In the genomic region with DNA sequence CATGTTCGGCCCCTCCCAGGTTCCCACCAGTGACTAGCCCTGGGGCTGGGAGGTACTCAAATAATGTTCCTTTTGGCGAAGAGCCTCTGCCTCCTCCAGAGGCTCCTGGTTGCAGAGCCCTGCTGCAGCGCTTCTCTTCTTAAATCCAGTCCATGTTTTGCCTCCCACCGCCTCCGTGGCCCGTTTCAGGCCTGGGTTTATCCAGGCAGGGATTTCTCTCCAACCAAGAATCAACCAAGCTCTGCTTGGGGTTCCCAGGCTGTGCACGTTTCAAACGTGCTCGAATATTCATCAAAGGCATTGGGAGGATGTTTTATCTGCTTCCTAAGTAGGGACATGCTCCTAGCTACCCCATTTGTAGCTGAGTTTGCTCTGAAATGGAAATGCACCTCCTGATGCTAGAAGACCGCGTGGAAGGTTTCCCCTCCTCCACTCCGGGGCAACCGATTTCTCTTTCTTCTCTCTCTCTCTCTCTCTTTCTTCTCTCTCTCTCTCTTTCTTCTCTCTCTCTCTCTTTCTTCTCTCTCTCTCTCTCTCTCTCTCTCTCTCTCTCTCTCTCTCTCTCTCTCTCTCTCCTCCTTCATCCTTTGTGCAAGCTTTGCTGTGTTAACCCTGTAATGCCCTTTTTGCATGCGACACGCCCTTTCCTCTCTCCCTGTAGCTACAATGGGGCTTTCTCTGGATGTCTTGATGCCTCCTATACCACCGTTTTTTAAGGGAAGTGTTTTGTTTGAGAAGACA, we compare ENCODE assay signal across 8 mouse cellular contexts. TPM values are rescaled to one million over a fixed set of nuclear protein-coding genes. Genes with fewer than 3 reads are reported as not detected.
DNase-seq lines count a peak whose midpoint lies in the region; ATAC-seq lines count a peak whose summit lies in the region.

No protein-coding gene starts in this region.

- peak overlapping the region; percentile 36 for H3K4me3 ChIP-seq in forebrain, embryonic 11.5 days (ENCODE audit: low read depth, low read length)
- H3K4me3 ChIP-seq in heart, embryonic 16.5 days (ENCODE audit: low read length), result peak overlapping the region; percentile 69
- peak overlapping the region; percentile 53 for H3K4me3 ChIP-seq in liver, embryonic 15.5 days (replicated peaks)
- peak overlapping the region; percentile 37 for H3K4me3 ChIP-seq in neural tube, embryonic 12.5 days

- H3K9me3 ChIP-seq in forebrain, embryonic 11.5 days (ENCODE audit: control insufficient read depth, low read length), result no peaks in the 10 kb centered on the region
- 0 out of 2 replicates have a peak, but pooled peaks cover 5% of the 10 kb centered on the region for H3K9me3 ChIP-seq in heart, embryonic 16.5 days (replicated peaks; ENCODE audit: control insufficient read depth, low read length)
- H3K9me3 ChIP-seq in liver, embryonic 15.5 days (replicated peaks), result no peaks in the 10 kb centered on the region
- H3K9me3 ChIP-seq in neural tube, embryonic 12.5 days, result peaks cover 4% of the 10 kb centered on the region; the same call in 1 of the 2 replicates

- peaks cover 12% of the 10 kb centered on the region; the same call in 1 of the 2 replicates for H3K4me1 ChIP-seq in forebrain, embryonic 11.5 days (replicated peaks; ENCODE audit: control insufficient read depth, insufficient read depth, low read length)
- H3K4me1 ChIP-seq in heart, embryonic 16.5 days (ENCODE audit: control insufficient read depth, insufficient read depth, low read length), result peaks cover 10% of the 10 kb centered on the region
- H3K4me1 ChIP-seq in liver, embryonic 15.5 days (replicated peaks), result no peaks in the 10 kb centered on the region; the same call in 1 of the 2 replicates
- H3K4me1 ChIP-seq in neural tube, embryonic 12.5 days, result peaks cover 20% of the 10 kb centered on the region

- H3K9ac ChIP-seq in forebrain, embryonic 11.5 days (ENCODE audit: low read length), result peak overlapping the region; percentile 67
- peak overlapping the region; percentile 72 for H3K9ac ChIP-seq in heart, embryonic 16.5 days (ENCODE audit: low read length)
- no peak overlapping the region for H3K9ac ChIP-seq in liver, embryonic 15.5 days
- H3K9ac ChIP-seq in neural tube, embryonic 12.5 days, result peak overlapping the region; percentile 61

- ATAC-seq in forebrain, embryonic 11.5 days (replicated peaks; ENCODE audit: low FRiP score), result peak; percentile 94
- ATAC-seq in heart, embryonic 16.5 days (replicated peaks; ENCODE audit: extremely low read depth, insufficient read depth, low FRiP score), result peak; percentile 92
- ATAC-seq in liver, embryonic 15.5 days (ENCODE audit: insufficient read depth), result peak; percentile 42
- peak; percentile 97 for ATAC-seq in neural tube, embryonic 12.5 days (ENCODE audit: low FRiP score, low read depth)

- DNase-seq in CD4-positive, CD25-positive, alpha-beta regulatory T cell, adult 2 months (ENCODE audit: low read depth, low spot score), result peak; percentile 90
- peak; percentile 96 for DNase-seq in brain, embryonic 18.5 days (ENCODE audit: low read depth, low spot score)
- DNase-seq in forebrain, embryonic 11.5 days (ENCODE audit: low spot score), result peak; percentile 96
- peak; percentile 77 to 86 for DNase-seq in kidney, postnatal 36 days
- peak; percentile 97 for DNase-seq in telencephalon, adult 2 months (ENCODE audit: low read depth, low spot score)

- no peaks in the 10 kb centered on the region for H3K27me3 ChIP-seq in forebrain, embryonic 11.5 days (ENCODE audit: control insufficient read depth, insufficient read depth, low read length)
- no peaks in the 10 kb centered on the region for H3K27me3 ChIP-seq in heart, embryonic 16.5 days (ENCODE audit: control insufficient read depth, insufficient read depth, low read length)
- H3K27me3 ChIP-seq in liver, embryonic 15.5 days, result no peaks in the 10 kb centered on the region
- H3K27me3 ChIP-seq in neural tube, embryonic 12.5 days (replicated peaks), result no peaks in the 10 kb centered on the region

- H3K4me2 ChIP-seq in forebrain, embryonic 11.5 days (ENCODE audit: low read depth, low read length, severe bottlenecking), result peak overlapping the region; percentile 45
- H3K4me2 ChIP-seq in heart, embryonic 16.5 days (ENCODE audit: low read depth, low read length), result peak overlapping the region; percentile 62
- peak overlapping the region; percentile 58 for H3K4me2 ChIP-seq in liver, embryonic 15.5 days
- H3K4me2 ChIP-seq in neural tube, embryonic 12.5 days (replicated peaks), result peak overlapping the region; percentile 61

- WGBS in forebrain, embryonic 11.5 days, result under 1% methylated on average over 16 of the region's 16 CpGs
- WGBS in heart, embryonic 16.5 days, result 0% methylated on average over 16 of the region's 16 CpGs
- WGBS in liver, embryonic 15.5 days (ENCODE audit: insufficient replicate concordance), result 1% methylated on average over 16 of the region's 16 CpGs
- WGBS in neural tube, embryonic 12.5 days, result 0% methylated on average over 16 of the region's 16 CpGs

- no peaks in the 10 kb centered on the region for H3K36me3 ChIP-seq in forebrain, embryonic 11.5 days (ENCODE audit: control insufficient read depth, insufficient read depth, low read length)
- H3K36me3 ChIP-seq in heart, embryonic 16.5 days (ENCODE audit: control insufficient read depth, insufficient read depth), result no peaks in the 10 kb centered on the region
- no peaks in the 10 kb centered on the region for H3K36me3 ChIP-seq in liver, embryonic 15.5 days (replicated peaks)
- H3K36me3 ChIP-seq in neural tube, embryonic 12.5 days, result no peaks in the 10 kb centered on the region

- peak overlapping the region; percentile 97 for H3K27ac ChIP-seq in forebrain, embryonic 11.5 days (ENCODE audit: low read depth, low read length)
- H3K27ac ChIP-seq in heart, embryonic 16.5 days (ENCODE audit: low read length), result peak overlapping the region; percentile 91
- H3K27ac ChIP-seq in liver, embryonic 15.5 days (replicated peaks), result no peak overlapping the region
- peak overlapping the region; percentile 87 for H3K27ac ChIP-seq in neural tube, embryonic 12.5 days

RNA-seq across cellular contexts. Expression of gene Gm815, which starts 40.2 kb away (rescaled TPM):
- not detected in 2 replicates for polyA plus RNA-seq in forebrain, embryonic 11.5 days (2014; fragmentation: Nextera tagmentation; extraction: Ambion mirVana)
- polyA plus RNA-seq in heart, embryonic 16.5 days (2015; fragmentation: Nextera tagmentation; extraction: Ambion mirVana), result not detected in 2 replicates
- not detected in 2 replicates for polyA plus RNA-seq in liver, embryonic 15.5 days (2015; fragmentation: Nextera tagmentation; extraction: Ambion mirVana)
- polyA plus RNA-seq in neural tube, embryonic 12.5 days (2016; fragmentation: Nextera tagmentation; extraction: Ambion mirVana), result not detected in 2 replicates

Comparison
In these comparisons a context has a peak if more than half of its experiments do, and no peak if none do; other contexts are left out.
1. ATAC-seq: peak in every context shown above with its lines; median percentile 97 in neural tube, embryonic 12.5 days; 94 in forebrain, embryonic 11.5 days; 92 in heart, embryonic 16.5 days; 42 in liver, embryonic 15.5 days.